Mouse (Mus musculus) neutrophil, adult 5-6 weeks (primary cell): ENCODE results near the gene Arrb1. TPM values are rescaled to one million over a fixed set of nuclear protein-coding genes. Genes with fewer than 3 reads are reported as not detected.

Experiments
- ATAC-seq: fragments of 151-379, 151-347 bp; 2 replicates; pipeline ENCODE4 v1.8.0; 2017; ENCODE audit warnings: mild to moderate bottlenecking, moderate TSS enrichment; ENCODE audit not compliant: insufficient number of reproducible peaks, poor library complexity, low FRiP score, severe bottlenecking; ENCODE audit errors: extremely low read depth
- total RNA-seq: library from RNA; stranded (forward); fragments of 200-1000 nt; gene quantifications from 2 replicates; pipeline ENCODE4 v1.2.3, GENCODE M21; 2017

Arrb1 gene
- total RNA-seq, 1 experiment from 2014 or later, result 95.2 TPM

GRCm38 (mm10) chr7:99570680-99571079, 35.4 kb downstream of the Arrb1 start:
- no peak for ATAC-seq

- ATAC-seq, result 0 out of 2 replicates have a peak, but pooled peaks have one; percentile 8
Measured at GRCm38 (mm10) chr7:99572931-99573330, 37.7 kb downstream of the Arrb1 start.

- ATAC-seq, result no peak
Measured at GRCm38 (mm10) chr7:99573351-99573750, 38.1 kb downstream of the Arrb1 start.

GRCm38 (mm10) chr7:99578246-99578645, 43.0 kb downstream of the Arrb1 start:
- ATAC-seq, result no peak

GRCm38 (mm10) chr7:99579491-99580190, 44.4 kb downstream of the Arrb1 start:
- no peak for ATAC-seq

- no peak for ATAC-seq
Measured at GRCm38 (mm10) chr7:99580247-99580646, 45.0 kb downstream of the Arrb1 start.

- ATAC-seq, result no peak
Measured at GRCm38 (mm10) chr7:99582306-99582705, 47.0 kb downstream of the Arrb1 start.

- ATAC-seq, result 0 out of 2 replicates have a peak, but pooled peaks have one; percentile 14
Measured at GRCm38 (mm10) chr7:99582867-99583266, 47.6 kb downstream of the Arrb1 start.

GRCm38 (mm10) chr7:99583625-99584024, 48.4 kb downstream of the Arrb1 start:
- ATAC-seq, result no peak

- no peak for ATAC-seq
Measured at GRCm38 (mm10) chr7:99585976-99586375, 50.7 kb downstream of the Arrb1 start.

GRCm38 (mm10) chr7:99590064-99590463, 54.8 kb downstream of the Arrb1 start:
- peak; percentile 36; the same call in 1 of the 2 replicates for ATAC-seq

- no peak for ATAC-seq
Measured at GRCm38 (mm10) chr7:99590646-99591045, 55.4 kb downstream of the Arrb1 start.

- no peak for ATAC-seq
Measured at GRCm38 (mm10) chr7:99592669-99593068, 57.4 kb downstream of the Arrb1 start.

GRCm38 (mm10) chr7:99593868-99594803, 58.9 kb downstream of the Arrb1 start:
- ATAC-seq, result no peak

GRCm38 (mm10) chr7:99598722-99599121, 63.5 kb downstream of the Arrb1 start:
- ATAC-seq, result no peak

GRCm38 (mm10) chr7:99603875-99604662, 68.8 kb downstream of the Arrb1 start:
- no peak for ATAC-seq

GRCm38 (mm10) chr7:99605058-99605457, 69.8 kb downstream of the Arrb1 start:
- ATAC-seq, result no peak

GRCm38 (mm10) chr7:99606303-99606702, 71.0 kb downstream of the Arrb1 start:
- no peak for ATAC-seq

GRCm38 (mm10) chr7:99606766-99607165, 71.5 kb downstream of the Arrb1 start:
- no peak for ATAC-seq
